Mouse (Mus musculus) fat pad, adult 2 months (tissue): ENCODE measurements around the gene Pla2g4b.

ENCODE experiments used
- DNase-seq: peaks from one replicate; pipeline ENCODE4 v3.0.0-alpha.2; 2011; ENCODE audit warnings: low read depth, low spot score; ENCODE audit errors: extremely low read depth

The Pla2g4b gene

GRCm38 (mm10) chr2:120013831-120014486 is 19.3 kb upstream of the Pla2g4b start:
- DNase-seq: no peak

DNA sequence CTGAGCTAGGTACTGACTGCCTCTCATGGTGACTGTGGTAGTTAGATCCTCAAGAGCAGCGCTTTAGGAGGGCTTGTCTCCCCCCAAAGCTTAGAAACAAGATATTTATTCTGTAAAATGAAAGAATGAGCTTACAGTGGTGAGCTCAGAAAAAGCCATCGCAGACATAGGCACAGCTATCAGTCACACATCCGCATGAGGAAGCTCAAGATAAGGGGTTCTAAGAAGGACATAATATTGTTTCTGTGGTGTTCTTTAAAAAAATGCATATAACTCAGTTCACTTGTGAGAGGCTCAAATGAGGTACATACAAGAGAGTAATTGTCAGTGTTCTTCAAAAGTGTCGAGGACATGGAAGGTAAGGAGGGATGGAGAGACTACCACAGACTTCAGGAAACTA is 17.3 kb upstream of the Pla2g4b start:
- DNase-seq: no peak

DNA sequence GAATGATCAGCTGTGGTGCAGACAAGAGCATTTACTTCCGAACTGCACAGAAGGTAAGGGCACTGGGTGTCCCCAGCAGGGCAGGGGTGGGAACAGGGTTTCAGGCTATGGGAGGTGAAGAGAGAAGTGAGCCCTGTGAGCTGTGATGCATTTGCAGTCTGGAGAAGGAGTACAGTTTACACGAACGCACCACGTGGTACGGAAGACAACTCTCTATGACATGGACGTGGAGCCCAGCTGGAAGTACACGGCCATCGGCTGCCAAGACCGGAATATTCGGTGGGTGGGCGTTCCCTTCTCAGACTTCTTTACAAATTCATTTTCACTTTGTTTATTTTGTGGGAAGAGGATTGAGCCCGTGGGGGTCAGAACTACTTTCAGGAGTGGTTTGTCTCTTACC is 15.6 kb upstream of the Pla2g4b start:
- no peak for DNase-seq

- DNase-seq: no peak
These were observed 8.9 kb upstream of the Pla2g4b start for GRCm38 (mm10) chr2:120024337-120024736.

DNA sequence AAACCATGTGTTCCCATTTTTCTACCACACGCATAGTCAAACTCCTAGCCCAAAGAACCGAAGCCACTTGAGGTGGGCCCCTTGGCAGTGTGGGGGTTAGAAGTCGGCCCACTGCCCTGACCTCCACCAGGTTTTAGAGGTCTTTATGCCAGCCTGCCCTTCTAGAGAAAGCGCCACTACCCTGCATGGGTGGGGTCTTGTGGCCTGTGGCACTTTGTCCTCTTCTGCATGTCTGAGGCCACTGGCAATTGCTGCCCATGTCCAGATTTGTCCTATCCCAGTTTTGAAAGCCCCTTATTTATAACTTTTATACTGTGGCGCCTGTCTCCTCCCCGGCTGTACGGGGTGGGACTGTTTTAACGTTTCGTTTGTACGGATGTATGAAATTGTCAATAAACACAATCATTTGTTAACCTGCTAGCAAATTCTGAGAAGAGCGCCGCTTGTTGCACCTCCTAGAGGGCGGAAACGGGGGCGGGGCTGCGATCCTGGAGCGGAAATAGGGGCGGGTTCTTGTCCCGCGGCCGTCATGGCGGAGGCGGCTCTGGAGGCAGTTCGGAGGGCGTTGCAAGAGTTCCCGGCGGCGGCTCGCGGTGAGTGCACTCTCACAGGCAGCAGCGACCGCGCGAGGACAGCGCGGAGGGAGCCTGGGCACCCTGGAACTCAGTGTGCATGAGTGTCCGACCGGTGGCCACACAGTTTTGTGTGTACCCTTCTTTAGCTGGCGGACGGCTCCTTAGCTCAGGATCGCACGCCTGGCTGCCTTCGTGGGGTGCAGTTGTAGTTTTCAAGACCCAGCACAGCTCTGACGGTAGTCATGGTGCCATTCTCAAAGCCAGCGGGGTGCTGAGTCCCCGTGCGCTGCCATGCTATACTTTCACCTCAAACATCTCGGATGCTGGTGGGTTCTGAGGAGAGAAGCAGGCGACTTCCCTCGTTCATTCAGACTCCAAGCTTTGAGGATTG is 6.0 kb upstream of the Pla2g4b start, which contains the start of the genes Jmjd7 and Gm28042:
Gene Jmjd7, plus strand, starts transcription at position 500 of the 966 bp plus-strand sequence.
Gene Gm28042, plus strand, starts transcription at position 510 of the 966 bp plus-strand sequence.
- peak; percentile 40 for DNase-seq

GRCm38 (mm10) chr2:120027950-120028331 is 5.3 kb upstream of the Pla2g4b start:
- DNase-seq: no peak

GRCm38 (mm10) chr2:120030380-120030779 is 2.8 kb upstream of the Pla2g4b start:
- no peak for DNase-seq

DNA sequence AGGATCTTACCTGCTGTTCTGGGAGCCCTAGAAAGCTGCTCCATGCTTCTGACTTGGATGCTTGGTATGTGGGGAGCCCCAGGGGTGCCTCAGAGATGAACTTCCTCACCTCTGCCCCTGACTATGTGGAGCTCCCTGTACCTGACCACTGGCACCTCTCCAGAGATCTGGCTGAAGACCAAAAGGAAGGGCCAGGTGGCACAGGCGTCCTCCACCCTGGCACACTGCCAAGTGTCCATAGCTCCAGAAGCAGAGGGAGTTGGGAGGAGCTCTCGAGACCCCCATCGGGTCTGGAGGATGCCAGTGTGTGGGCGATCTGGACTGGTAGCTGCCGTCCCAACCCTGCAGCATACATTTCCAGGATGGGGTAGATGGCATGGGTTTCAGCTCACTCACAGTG is 509 bp downstream of the Pla2g4b start:
- no peak for DNase-seq

DNA sequence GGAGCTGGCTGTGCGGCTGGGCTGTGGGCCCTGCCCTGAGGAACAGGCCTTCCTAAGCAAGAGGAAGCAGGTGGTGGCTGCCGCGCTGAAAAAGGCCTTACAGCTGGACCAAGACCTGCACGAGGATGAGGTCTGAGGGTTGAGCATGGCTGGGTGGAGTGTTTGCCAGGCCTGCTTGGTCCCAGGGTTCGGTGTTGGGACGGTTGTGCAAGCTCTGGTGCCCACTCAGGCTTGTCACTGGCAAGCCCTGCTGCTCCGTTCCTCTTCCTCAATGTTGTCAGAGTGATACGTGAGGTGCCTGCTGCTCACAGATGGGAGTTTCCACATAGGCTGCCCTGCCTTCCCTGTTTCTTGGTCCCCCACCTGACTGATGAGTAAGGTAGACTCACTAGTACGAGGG is 4.5 kb downstream of the Pla2g4b start:
- no peak for DNase-seq

- DNase-seq: no peak
These were observed 7.8 kb downstream of the Pla2g4b start for GRCm38 (mm10) chr2:120040991-120041390.

DNA sequence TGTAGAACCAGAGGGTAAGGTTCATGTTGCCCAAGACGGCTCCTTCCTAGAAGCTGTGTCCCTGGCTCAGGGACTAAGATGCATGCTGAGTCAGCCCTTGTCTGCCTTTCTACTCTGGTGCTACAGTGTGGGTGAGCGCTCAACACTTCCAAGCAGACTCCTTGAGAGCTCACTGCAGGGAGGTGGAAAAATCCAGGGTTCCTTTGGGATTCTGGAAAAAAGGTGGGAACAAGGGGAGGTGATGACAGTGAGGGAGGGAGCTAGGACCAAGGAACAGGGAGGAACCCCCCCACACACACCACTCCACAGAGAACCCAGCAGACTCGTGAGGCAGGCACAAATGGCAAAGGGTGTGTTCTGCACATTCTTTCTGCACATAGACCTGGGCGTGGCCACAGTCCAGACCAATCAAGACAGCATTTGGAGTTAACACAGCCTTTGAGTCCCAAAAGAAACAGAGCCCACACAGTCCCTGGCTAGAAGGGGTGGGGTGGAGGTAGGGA is 10.9 kb downstream of the Pla2g4b start:
- no peak for DNase-seq

- no peak for DNase-seq
These were observed 11.5 kb downstream of the Pla2g4b start for GRCm38 (mm10) chr2:120044676-120045075.

GRCm38 (mm10) chr2:120046486-120047310 is 13.5 kb downstream of the Pla2g4b start:
- no peak for DNase-seq

DNA sequence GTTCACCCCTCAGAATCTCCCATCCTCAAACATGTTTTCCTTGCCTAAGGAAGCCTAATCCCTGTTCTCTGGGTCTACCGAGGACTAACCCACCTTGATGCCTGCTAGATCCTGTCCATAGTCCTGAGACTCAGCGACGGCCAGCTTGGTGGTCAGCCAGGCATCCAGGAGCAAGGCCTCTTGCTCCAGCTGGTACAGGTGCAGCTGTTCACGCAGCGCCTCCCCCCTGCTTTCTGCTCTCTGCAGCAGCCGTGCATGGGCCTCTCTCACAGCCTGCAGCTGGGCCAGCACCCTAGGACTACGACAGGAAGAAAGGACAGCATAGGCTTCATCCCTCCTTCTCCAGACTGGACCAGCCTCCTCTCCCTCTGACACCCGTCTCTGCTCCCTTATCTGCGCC is 15.0 kb downstream of the Pla2g4b start:
- no peak for DNase-seq

- no peak for DNase-seq
These were observed 16.5 kb downstream of the Pla2g4b start for GRCm38 (mm10) chr2:120049632-120050274.

- no peak for DNase-seq
These were observed 18.2 kb downstream of the Pla2g4b start for GRCm38 (mm10) chr2:120051405-120051804.

GRCm38 (mm10) chr2:120054771-120055552 is 21.7 kb downstream of the Pla2g4b start:
- no peak for DNase-seq

GRCm38 (mm10) chr2:120055923-120056322 is 22.7 kb downstream of the Pla2g4b start:
- no peak for DNase-seq

GRCm38 (mm10) chr2:120058818-120059217 is 25.6 kb downstream of the Pla2g4b start:
- peak; percentile 94 for DNase-seq

DNA sequence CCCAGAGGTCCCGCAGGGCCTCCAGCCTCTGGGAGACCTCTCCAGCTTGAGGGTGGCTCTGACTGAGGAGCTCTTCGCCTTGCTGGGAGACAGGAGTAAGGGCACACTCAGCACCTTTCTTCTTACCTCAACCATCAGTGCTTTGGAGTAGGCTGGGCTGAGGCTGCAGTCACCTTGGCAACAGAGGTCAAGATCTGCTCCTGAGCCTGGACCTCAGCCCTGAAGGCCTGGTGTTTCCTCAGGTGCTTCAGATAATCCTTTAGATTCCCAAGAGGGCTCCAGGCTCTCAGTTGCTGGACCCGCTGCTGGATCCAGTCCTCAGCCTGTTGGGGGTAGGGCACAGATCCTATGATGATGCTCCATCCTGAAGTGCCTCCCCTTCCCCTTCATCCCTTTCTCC is 26.2 kb downstream of the Pla2g4b start:
- no peak for DNase-seq
